Mouse (Mus musculus) embryo, embryonic 9.5 days (tissue): ENCODE results near the gene Aldh4a1.

ENCODE experiments used
- DNase-seq: peaks from one replicate; pipeline ENCODE4 v3.0.0-alpha.2; 2017; ENCODE audit errors: extremely low spot score

Gene Aldh4a1

DNA sequence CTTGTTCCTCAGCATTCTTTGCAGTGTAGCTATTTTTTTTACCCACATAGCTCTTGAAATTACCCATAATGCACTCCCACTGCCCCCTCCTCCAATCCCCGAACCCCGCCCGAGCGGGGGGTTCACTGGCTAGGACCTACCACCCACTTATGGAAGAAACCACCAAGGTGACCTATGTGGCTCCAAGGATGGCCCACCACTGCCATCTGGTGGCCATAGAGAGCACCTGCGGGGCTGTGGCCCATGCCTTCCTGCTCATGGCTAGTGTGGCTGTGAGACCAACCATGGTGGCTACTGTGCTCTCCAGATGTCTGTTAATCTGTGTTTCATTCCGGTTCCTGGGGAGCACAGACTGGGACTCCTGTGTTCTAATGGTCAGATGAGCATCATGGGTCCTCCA lies 47.2 kb downstream of the Aldh4a1 start:
- DNase-seq = peak; percentile 65

DNA sequence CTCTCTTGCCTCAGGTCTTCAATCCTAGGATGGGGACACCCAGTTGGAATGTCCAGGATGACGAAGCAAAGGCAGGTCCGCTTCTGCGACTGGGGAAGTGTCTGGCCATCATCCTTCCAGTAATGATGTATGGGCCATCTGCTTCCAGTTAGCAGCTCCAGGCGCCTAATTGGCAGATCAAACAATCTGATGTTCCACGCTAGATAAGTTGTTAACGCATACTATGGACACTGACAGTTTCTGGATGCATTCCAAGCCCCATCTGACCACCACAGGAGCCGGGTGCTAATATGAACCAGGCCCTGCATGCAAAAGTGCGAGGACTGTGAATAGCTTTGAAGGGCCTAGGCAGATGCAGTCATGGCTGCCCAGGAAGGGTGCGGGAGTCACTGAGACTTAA lies 53.0 kb downstream of the Aldh4a1 start:
- peak; percentile 21 for DNase-seq

DNA sequence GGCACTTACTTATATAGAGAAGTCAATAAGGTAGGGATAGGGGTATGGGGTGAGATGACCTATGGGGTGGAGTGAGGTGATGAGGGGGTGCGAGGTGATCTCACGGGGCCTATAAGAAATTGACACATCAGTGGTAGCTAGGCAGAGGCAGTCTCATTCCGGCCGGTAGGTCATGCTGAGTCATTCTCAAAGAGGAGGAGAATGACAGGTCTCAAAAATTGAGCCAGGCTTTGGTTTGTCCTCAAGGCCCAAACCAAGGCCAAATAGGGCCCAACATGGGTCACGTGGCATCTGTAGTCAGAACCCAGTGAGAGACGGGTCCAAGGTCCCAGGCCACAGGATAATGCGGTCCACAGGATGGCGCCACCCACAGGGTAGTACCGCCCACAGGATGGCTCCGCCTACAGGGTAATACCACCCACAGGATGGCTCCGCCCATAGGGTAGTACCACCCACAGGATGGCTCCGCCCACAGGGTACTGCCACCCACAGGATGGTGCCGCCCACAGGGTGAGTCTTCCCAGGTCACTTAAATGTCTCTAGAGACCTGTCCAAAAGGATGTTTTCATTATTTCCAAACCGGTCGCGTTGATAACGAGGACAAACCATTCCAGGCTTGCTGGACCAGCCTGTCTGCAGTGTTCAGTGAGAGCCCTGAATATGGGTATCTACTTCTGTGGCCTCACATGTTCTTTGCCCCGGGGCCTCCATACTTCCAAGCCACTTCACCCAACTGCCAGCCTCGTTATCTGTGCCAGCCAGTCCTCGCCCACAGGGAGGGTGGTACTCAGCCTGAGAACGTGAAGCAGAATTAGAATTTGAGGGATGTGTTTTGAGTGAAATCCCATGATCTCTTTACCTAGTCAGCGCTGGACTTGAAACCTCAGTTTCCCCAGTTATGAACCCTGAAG lies 61.3 kb downstream of the Aldh4a1 start:
- no peak for DNase-seq

DNA sequence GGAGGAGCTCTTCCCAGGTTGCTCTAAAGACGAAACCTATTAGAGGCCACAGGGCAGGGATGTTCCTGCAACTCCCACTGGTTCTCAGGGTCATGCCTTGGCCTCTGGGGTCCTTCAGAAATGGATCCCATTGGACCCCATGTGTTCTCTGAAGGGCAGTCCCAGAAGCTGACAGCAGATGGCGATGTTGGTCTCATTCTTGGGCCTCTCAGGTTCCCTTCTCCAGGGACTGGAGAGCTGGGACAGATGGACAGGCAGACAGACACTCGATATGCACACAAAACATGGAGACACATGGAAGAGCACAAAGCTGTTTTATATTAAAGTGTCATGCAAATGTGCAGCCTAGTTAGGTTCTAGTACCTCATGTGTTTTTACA lies 62.0 kb downstream of the Aldh4a1 start:
- peak; percentile 80 for DNase-seq

DNA sequence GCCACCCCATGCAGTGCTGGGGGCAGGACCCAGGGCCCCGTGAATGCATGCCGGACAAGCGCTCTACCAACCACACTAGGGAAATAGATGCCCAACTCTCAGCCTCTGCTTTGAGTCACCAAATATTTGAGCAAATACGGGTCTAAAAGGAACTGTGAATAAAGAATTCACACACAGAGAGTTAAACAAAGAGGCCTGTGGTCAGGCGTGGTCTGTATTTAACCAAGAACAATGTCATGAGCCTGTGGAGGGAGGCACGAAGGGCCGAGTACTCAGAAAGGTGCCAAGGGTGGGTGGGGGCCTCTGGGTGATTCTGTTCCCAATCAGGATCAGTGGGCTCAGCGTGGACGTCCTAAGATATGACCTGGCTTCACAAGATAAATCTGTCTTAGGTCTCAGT lies 65.4 kb downstream of the Aldh4a1 start:
- no peak for DNase-seq

DNA sequence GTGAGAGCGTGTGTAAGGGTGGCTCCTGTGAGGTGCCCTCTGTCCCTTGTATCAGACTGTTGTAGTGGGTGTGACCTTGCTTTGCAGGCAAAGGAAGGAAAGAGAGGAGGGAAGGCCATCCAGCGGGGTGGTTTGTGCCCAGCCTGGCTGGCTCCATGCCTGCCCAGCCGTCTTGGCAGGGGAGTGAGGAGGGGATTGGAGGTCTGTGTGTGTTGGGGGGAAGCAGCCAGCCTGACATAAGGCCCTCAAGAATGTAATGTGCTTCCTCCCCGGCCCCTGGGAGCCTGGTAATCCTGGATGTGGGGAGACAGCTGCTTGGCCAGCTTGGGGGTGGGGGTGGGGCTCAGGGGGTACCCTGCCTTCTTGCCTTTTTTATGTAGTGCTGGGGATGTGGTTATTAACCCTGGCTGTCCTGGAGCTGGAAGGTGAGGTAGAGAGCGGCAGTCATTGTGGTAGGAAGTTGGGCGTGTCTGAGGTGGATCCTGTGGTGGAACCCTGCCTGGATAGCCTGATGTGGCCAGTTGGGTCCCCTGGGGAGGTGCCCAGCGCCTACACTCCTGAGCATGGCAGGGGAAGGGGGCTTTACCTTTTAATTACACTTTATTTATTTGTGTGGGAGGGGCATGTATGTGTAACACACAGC lies 67.1 kb downstream of the Aldh4a1 start:
- no peak for DNase-seq

DNA sequence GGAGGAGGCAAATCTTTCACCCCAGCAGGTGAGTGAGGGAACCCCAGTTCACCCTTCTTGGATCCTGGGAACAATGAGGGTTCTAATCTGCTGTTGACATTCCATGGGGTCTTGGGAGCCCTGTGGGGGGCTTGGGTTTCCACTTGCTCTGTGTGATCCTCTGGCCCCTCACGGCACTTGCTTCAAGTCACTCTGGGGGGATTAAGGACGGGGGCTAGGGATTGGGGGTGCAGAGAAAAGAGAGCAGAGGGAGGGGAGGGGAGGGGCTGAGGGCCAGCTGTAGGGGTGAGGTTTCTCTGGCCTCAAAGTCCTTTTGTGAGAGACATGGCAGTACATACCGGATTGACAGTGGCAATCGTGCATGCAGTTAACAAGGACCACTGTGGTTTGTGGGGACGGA lies 70.6 kb downstream of the Aldh4a1 start:
- DNase-seq = no peak

DNA sequence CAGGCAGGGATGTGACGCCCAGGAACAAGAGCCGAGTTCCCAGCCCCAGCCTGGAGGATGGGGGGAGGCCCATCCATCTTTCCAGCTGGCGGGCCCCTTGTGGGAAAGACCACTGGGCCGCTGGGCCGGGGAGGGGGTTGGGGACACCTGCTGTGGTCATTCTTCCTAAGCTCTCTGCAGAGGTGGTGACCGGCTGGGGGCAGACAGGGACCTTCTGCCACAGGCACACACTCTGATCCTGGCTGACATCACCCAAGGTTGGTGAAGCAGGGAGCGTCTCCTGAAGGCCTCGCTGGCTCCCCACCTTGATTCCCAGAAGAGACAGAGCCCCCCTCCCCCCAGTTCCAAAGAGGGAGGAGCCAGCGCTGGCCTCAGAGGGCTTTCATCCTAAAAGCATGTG lies 75.1 kb downstream of the Aldh4a1 start:
- DNase-seq = peak; percentile 59

DNA sequence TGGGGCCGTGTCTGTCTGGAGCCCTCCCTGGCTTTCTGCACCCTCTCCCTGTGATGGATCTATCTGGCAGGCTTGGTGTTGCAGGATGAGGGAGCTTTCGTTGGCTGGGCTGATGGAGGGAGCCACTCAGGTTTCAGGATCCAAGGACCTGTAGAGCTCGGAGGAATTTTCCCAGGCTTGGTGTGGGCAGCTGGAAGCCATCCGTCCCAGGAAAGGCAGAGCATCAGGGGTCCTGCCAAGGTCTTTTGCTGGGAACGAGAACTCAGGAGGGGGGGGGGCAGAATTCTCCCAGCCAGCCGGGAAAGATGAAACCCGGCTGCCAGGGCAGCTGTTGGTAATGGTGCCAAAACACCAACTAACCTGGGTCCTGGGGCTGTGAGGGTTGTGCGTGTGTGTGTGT lies 75.9 kb downstream of the Aldh4a1 start:
- no peak for DNase-seq
